In the genomic region with DNA sequence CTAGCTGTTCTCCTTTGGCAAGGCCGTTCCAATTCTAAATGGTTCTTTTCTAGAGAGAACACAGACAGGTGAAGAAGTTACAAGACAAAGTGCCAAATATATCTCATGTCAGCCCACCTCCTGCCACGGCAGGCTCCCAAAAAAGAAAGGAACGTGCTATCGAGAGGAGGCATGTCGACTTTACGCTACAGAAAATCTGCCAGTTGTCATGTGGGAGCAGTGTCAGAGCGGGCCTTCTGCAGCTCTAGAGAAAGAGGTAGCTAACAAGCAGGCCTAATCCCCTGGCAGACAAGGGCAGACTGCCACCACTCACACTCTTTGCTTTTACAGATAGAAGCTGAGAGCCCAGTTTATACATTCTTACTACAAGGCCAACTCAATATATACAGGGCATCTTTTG, we compare ENCODE assay signal across 11 mouse cellular contexts.
DNase-seq lines count a peak whose midpoint lies in the region; ATAC-seq lines count a peak whose summit lies in the region.
"Had no signal": no experiment of that assay in that cellular context is flagged by ENCODE, and none has a peak within 500 bp of the region (broad histone marks: within the 10 kb centered on the region; RNA-seq: fewer than 3 reads in every experiment).

No protein-coding gene starts in this region.

- WGBS in midbrain, embryonic 14.5 days = 57% methylated on average over 7 of the region's 7 CpGs
- WGBS in midbrain, embryonic 11.5 days = 82% methylated on average over 7 of the region's 7 CpGs
- WGBS in heart, embryonic 13.5 days = 36% methylated on average over 7 of the region's 7 CpGs
- 84% methylated on average over 7 of the region's 7 CpGs for WGBS in embryonic facial prominence, embryonic 10.5 days

- 0 out of 2 replicates have a peak, but pooled peaks cover 4% of the 10 kb centered on the region for H3K4me1 ChIP-seq in midbrain, embryonic 14.5 days (ENCODE audit: control insufficient read depth, insufficient read depth, low read length)
- H3K4me1 ChIP-seq in midbrain, embryonic 11.5 days (ENCODE audit: control insufficient read depth, insufficient read depth, low read length) = no peaks in the 10 kb centered on the region
- peaks cover 48% of the 10 kb centered on the region for H3K4me1 ChIP-seq in heart, embryonic 13.5 days
- H3K4me1 ChIP-seq in embryonic facial prominence, embryonic 10.5 days = peaks cover 41% of the 10 kb centered on the region

- no peaks in the 10 kb centered on the region for H3K9me3 ChIP-seq in midbrain, embryonic 14.5 days (ENCODE audit: control insufficient read depth, low read length)
- H3K9me3 ChIP-seq in midbrain, embryonic 11.5 days (ENCODE audit: control insufficient read depth, low read length) = no peaks in the 10 kb centered on the region
- H3K9me3 ChIP-seq in heart, embryonic 13.5 days = no peaks in the 10 kb centered on the region
- no peaks in the 10 kb centered on the region for H3K9me3 ChIP-seq in embryonic facial prominence, embryonic 10.5 days
- H3K9me3 ChIP-seq: embryonic facial prominence, embryonic 15.5 days had no signal

- H3K4me3 ChIP-seq in midbrain, embryonic 14.5 days (replicated peaks; ENCODE audit: low read depth, low read length) = no peak overlapping the region
- H3K4me3 ChIP-seq in midbrain, embryonic 11.5 days (ENCODE audit: low read depth, low read length) = no peak overlapping the region
- no peak overlapping the region for H3K4me3 ChIP-seq in heart, embryonic 13.5 days
- H3K4me3 ChIP-seq in embryonic facial prominence, embryonic 10.5 days = no peak overlapping the region
- H3K4me3 ChIP-seq: embryonic facial prominence, embryonic 15.5 days had no signal

- H3K36me3 ChIP-seq in midbrain, embryonic 14.5 days (ENCODE audit: control insufficient read depth, insufficient read depth, low read length) = no peaks in the 10 kb centered on the region
- no peaks in the 10 kb centered on the region for H3K36me3 ChIP-seq in midbrain, embryonic 11.5 days (ENCODE audit: control insufficient read depth, insufficient read depth, low read length)
- H3K36me3 ChIP-seq in heart, embryonic 13.5 days = no peaks in the 10 kb centered on the region
- no peaks in the 10 kb centered on the region for H3K36me3 ChIP-seq in embryonic facial prominence, embryonic 10.5 days (replicated peaks)
- H3K36me3 ChIP-seq: embryonic facial prominence, embryonic 15.5 days had no signal

- H3K27ac ChIP-seq in midbrain, embryonic 14.5 days (replicated peaks; ENCODE audit: low read depth, low read length) = no peak overlapping the region
- H3K27ac ChIP-seq in midbrain, embryonic 11.5 days (ENCODE audit: low read depth, low read length) = no peak overlapping the region
- peak overlapping the region; percentile 87 for H3K27ac ChIP-seq in heart, embryonic 13.5 days (replicated peaks)
- H3K27ac ChIP-seq in embryonic facial prominence, embryonic 10.5 days (replicated peaks) = no peak overlapping the region
- H3K27ac ChIP-seq: embryonic facial prominence, embryonic 15.5 days had no signal

- DNase-seq in midbrain, embryonic 14.5 days = peak; percentile 29
- DNase-seq in midbrain, embryonic 11.5 days (ENCODE audit: low spot score, missing footprints) = no peak
- peak; percentile 58 for DNase-seq in left cerebral cortex, adult 11 months (ENCODE audit: low spot score)
- peak; percentile 16 for DNase-seq in right cerebral cortex, postnatal 4 days
- no peak for DNase-seq in embryonic facial prominence, embryonic 10.5 days (ENCODE audit: low spot score)
- no peak for DNase-seq in adrenal gland, postnatal 4 days (ENCODE audit: low spot score in 2 of 2)
- no peak for DNase-seq in cerebellum, adult 11-12 months
- DNase-seq: kidney, postnatal 4 days; lung, embryonic 14.5 days had no signal

- H3K9ac ChIP-seq in midbrain, embryonic 14.5 days (replicated peaks; ENCODE audit: low read length) = no peak overlapping the region
- H3K9ac ChIP-seq in midbrain, embryonic 11.5 days (ENCODE audit: low read length) = no peak overlapping the region
- no peak overlapping the region for H3K9ac ChIP-seq in heart, embryonic 13.5 days
- H3K9ac ChIP-seq: embryonic facial prominence, embryonic 15.5 days; lung, embryonic 14.5 days had no signal

- ATAC-seq in midbrain, embryonic 14.5 days (ENCODE audit: low FRiP score, low TSS enrichment) = no peak
- no peak for ATAC-seq in midbrain, embryonic 11.5 days (ENCODE audit: low FRiP score)
- no peak for ATAC-seq in heart, embryonic 13.5 days (ENCODE audit: extremely low read depth, insufficient number of reproducible peaks, low FRiP score, low TSS enrichment)

- no peak overlapping the region for H3K4me2 ChIP-seq in midbrain, embryonic 14.5 days (ENCODE audit: low read length)
- no peak overlapping the region for H3K4me2 ChIP-seq in midbrain, embryonic 11.5 days
- peak overlapping the region; percentile 9 for H3K4me2 ChIP-seq in heart, embryonic 13.5 days
- H3K4me2 ChIP-seq: embryonic facial prominence, embryonic 15.5 days; lung, embryonic 14.5 days had no signal

- H3K27me3 ChIP-seq in midbrain, embryonic 14.5 days (ENCODE audit: control insufficient read depth, insufficient read depth, low read length) = no peaks in the 10 kb centered on the region
- no peaks in the 10 kb centered on the region for H3K27me3 ChIP-seq in midbrain, embryonic 11.5 days (ENCODE audit: control insufficient read depth, insufficient read depth, low read length)
- H3K27me3 ChIP-seq in heart, embryonic 13.5 days (replicated peaks) = no peaks in the 10 kb centered on the region
- H3K27me3 ChIP-seq in embryonic facial prominence, embryonic 10.5 days (replicated peaks; ENCODE audit: low read depth, poor library complexity, severe bottlenecking) = no peaks in the 10 kb centered on the region
- H3K27me3 ChIP-seq: embryonic facial prominence, embryonic 15.5 days had no signal

Comparison
In these comparisons a context has a peak if more than half of its experiments do, and no peak if none do; other contexts are left out.
1. DNase-seq: peak in midbrain, embryonic 14.5 days (single experiment), left cerebral cortex, adult 11 months (single experiment) and right cerebral cortex, postnatal 4 days (single experiment); none in midbrain, embryonic 11.5 days (single experiment), embryonic facial prominence, embryonic 10.5 days (single experiment), adrenal gland, postnatal 4 days (0 of 2) and cerebellum, adult 11-12 months (single experiment).